Mouse (Mus musculus): ENCODE data around the gene Asic1. TPM values are rescaled to one million over a fixed set of nuclear protein-coding genes. Genes with fewer than 3 reads are reported as not detected.

Gene Asic1
- total RNA-seq, 2 experiments from 2014 or later: 33.9 to 37.3 TPM

DNA sequence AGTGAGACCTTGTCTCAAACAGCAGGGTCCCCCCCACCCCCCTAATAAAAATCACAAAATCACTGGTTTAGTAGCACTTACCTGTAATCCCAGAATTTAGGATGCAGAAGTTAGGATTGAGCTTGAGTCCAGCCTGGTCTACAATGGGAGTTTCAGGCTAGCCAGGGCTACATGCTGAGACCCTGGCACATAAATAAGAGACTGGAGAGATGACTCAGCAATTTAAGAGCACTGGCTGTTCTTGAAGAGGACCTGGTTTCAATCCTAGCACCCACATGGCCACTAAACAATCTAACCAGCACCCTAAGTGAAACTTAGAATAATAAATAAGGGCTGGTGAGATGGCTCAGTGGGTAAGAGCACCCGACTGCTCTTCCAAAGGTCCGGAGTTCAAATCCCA, 61.0 kb downstream of the Asic1 start:
- Histone ChIP-seq H3K27ac (no peak overlapping the region), H3K4me3 (no peak overlapping the region)
- DNase-seq (ENCODE audit: low spot score in 2 of 2): no peak
- no peak for TF ChIP-seq CTCF (conservative IDR thresholded peaks at IDR 0.05)

- no peak overlapping the region for H3K4me3 ChIP-seq
- TF ChIP-seq CTCF (conservative IDR thresholded peaks at IDR 0.05): no peak
- no peak overlapping the region for H3K27ac ChIP-seq
- no peak for DNase-seq (ENCODE audit: low spot score in 2 of 2)
Observed at GRCm38 (mm10) chr15:99731678-99732077, 61.5 kb downstream of the Asic1 start.

DNA sequence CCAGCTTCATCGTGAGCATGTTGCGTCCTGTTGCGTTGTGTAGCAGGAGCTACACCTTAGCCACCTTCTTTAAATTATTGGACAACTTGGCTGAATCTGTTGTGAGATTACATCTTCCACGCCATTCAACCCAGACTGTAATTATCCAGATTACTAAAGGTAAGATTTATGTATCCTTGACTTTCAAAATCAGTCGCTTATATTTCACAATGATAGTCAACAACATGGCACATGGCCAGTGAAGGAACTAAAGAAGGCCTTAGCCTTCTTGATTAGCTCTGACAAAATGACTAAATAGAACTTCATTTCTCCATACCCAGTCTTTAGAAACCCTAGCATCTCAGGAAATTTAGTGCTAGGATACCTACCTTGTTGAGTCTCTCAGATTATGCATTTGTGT, 63.0 kb downstream of the Asic1 start:
- Histone ChIP-seq H3K4me3 (no peak overlapping the region), H3K27ac (no peak overlapping the region)
- no peak for TF ChIP-seq CTCF (conservative IDR thresholded peaks at IDR 0.05)
- DNase-seq (ENCODE audit: low spot score in 2 of 2): no peak

DNA sequence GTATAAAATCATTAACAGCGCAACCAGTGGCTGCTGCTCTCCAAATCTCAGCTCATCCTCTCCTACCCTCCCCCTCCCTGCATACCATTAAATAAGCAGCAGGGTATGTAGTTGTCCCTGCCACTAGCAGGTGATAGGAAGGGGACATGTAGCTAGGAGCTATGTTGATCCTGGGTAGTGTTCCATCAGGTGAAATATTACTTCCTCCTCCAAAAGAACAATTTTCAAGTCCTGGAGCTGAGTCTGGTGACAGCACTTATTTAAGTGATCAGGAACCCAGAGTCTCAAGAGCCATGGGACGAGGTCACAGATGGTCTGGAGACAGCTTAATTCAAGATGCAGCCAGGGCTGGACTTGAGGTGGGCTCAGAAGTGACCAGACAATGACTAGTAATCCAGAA, 65.5 kb downstream of the Asic1 start:
- no peak for TF ChIP-seq CTCF (conservative IDR thresholded peaks at IDR 0.05)
- DNase-seq (ENCODE audit: low spot score in 2 of 2): peak; percentile 100
- Histone ChIP-seq H3K27ac (peak overlapping the region; percentile 0), H3K4me3 (no peak overlapping the region)

DNA sequence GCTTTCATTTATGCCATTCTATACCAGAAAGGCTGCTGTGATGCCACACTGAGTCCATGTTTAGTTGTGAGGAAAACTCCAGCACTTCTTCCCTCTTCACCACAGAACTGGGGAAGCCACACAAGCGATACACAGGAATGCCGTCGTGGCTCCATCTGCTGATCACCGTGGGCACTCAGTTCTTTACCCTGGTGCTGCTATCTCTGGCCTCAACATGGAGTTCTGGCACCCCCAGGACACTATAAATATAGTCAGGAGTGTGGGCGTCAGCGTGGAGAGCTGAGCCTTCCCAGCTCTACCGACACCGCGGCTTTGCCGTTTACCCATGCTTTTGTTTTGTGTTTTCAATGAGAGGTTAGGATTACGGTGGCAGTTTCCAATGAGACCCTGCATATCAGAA, 66.5 kb downstream of the Asic1 start:
- no peak for DNase-seq (ENCODE audit: low spot score in 2 of 2)
- Histone ChIP-seq H3K27ac (no peak overlapping the region), H3K4me3 (no peak overlapping the region)
- TF ChIP-seq CTCF (conservative IDR thresholded peaks at IDR 0.05): no peak

DNA sequence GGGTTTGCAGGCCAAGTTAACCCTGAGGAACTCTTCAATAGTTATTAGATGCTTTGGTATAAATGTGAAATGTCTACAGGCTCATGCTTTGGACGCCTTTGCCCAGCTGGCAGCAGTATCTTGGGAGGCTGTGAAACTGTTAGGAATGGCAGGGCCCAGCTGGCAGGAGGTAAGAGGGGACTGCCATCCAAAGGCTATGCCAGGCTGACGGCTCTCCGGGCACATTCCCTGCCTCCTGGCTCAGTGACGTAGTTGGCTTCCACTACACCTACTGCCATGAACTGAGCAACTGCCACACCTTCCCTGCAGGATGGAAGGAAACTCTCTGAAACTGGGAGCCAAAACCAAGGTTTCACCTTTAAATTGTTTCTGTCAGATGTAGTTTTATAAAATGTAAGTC, 70.1 kb downstream of the Asic1 start:
- TF ChIP-seq CTCF (conservative IDR thresholded peaks at IDR 0.05): no peak
- DNase-seq (ENCODE audit: low spot score in 2 of 2): no peak
- H3K4me3 ChIP-seq: no peak overlapping the region
- no peak overlapping the region for H3K27ac ChIP-seq

Other genes with a start within 250 kb of the Asic1 start
- 10 to 100 TPM; 17.1 to 18.5 TPM for gene Nckap5l, start 212.6 kb upstream of the Asic1 start, total RNA-seq (2021)
- 1 to 10 TPM; 4.0 to 5.5 TPM for gene Bcdin3d, start 195.6 kb upstream of the Asic1 start, total RNA-seq (2021)
- gene Faim2, start 142.2 kb upstream of the Asic1 start, total RNA-seq (2021): 100 to 1,000 TPM; 394 to 431 TPM
- gene Aqp2, start 91.3 kb upstream of the Asic1 start, total RNA-seq (2021): not detected
- gene Aqp5, start 79.6 kb upstream of the Asic1 start, total RNA-seq (2021): not detected
- gene Aqp6, start 69.0 kb upstream of the Asic1 start, total RNA-seq (2021): under 1 TPM in 1 of 2 experiments, not detected in 1; 0.26 TPM
- 1 to 10 TPM; 5.0 to 5.2 TPM for gene Racgap1, start 18.7 kb upstream of the Asic1 start, total RNA-seq (2021)
- gene Smarcd1, start 31.8 kb downstream of the Asic1 start, total RNA-seq (2021): 100 to 1,000 TPM; 118 to 123 TPM
- 1 to 10 TPM; 3.9 to 7.1 TPM for gene Gm17349, start 35.1 kb downstream of the Asic1 start, total RNA-seq (2021)
- 100 to 1,000 TPM; 142 to 148 TPM for gene Gpd1, start 47.1 kb downstream of the Asic1 start, total RNA-seq (2021)
- 100 to 1,000 TPM; 113 to 125 TPM for gene Cox14, start 55.2 kb downstream of the Asic1 start, total RNA-seq (2021)
- gene Cers5, start 102.5 kb downstream of the Asic1 start, total RNA-seq (2021): 10 to 100 TPM; 28.4 to 29.9 TPM
- 10 to 100 TPM; 11.0 to 12.1 TPM for gene Lima1, start 205.1 kb downstream of the Asic1 start, total RNA-seq (2021)

Data from layer of hippocampus, adult 2 months (tissue).